Mouse (Mus musculus): ENCODE measurements around the gene Igf2r.
A peak's percentile ranks its signal among the peaks of the same experiment; 100 is the strongest.
"Not testable (repeated sequence)": the region's sequence is repeated elsewhere in the genome, so short reads cannot be mapped to it uniquely, and the experiment has no call there.

Gene Igf2r

GRCm38 (mm10) chr17:12718251-12718650 lies 51.2 kb downstream of the Igf2r start:
- DNase-seq (ENCODE audit: low spot score in 2 of 2): no peak

DNA sequence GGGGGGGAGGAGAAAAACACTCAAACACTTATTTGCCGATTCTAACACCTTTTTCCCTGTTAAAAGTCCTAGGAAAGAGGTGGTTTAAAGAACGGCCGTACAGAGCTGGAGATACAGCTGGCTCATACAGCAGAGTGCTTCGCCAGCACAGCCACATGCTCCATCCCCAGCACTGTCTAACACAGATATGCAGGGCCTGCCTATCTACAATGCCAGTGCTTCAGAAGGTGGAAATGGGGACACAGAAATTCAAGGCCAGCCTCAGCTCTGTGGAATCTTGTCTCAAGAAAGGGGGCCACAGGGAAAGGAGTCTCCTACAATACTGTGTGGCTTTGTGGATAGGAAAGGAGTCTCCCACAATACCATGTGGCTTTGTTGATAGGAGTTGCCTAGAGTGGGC lies 52.0 kb downstream of the Igf2r start:
- DNase-seq (ENCODE audit: low spot score in 2 of 2): no peak

DNA sequence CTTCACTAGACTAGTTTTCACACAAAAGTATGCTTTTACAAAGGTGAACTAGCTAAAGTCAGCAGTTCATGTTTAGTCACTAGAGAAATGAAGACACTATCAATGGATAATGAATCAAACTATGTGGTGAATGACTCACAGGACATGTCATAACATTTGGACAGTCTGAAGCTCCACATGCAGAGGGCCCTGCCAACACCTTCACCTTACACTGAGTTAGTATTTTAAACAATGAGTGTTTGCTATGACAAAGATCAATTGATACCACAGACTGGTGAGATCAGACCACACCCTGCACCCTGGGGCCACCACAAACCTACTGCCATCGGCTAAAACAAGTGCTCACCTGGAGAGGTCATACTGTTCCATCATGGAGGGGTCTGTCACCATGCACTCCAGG lies 54.4 kb downstream of the Igf2r start:
- no peak for DNase-seq (ENCODE audit: low spot score in 2 of 2)

GRCm38 (mm10) chr17:12714080-12714561 lies 55.3 kb downstream of the Igf2r start:
- DNase-seq (ENCODE audit: low spot score in 2 of 2): no peak

DNA sequence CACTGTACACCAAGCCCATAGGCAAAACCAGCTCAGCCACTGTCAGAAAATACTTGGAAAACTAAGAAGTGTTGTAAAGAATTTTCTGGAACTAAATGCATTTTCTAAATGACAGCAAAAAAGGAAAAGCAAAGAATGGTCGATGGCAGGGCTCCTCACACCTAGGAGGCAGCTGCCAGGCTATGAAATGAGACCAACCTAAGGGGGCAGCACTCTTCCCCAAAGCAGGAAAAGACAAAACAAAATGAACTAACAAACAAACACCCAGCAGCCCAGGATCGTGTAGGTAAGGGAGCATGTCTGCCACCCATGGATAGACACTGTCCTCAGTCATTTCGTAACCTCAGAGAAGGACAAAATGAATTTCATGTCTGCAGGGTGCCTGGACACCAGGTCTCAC lies 56.5 kb downstream of the Igf2r start:
- no peak for DNase-seq (ENCODE audit: low spot score in 2 of 2)

DNA sequence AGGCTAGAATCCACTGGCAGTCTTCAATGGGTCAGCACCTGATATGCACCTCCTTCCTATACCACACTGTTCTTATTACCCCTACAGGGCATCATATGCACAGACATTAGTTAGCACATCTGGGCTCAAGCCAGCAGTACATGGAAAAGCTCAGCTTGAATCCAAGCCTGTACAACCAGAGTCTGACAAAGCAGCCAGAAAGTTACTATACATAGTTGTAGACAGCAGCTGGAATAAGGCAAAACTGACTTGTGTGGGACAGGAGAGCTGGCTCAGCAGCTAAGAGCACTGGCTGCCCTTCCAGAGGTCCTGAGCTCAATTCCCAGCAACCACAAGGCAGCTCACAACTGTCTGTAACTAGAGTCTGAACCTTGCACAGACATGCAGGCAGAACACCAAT lies 57.3 kb downstream of the Igf2r start:
- no peak for DNase-seq (ENCODE audit: low spot score in 2 of 2)

DNA sequence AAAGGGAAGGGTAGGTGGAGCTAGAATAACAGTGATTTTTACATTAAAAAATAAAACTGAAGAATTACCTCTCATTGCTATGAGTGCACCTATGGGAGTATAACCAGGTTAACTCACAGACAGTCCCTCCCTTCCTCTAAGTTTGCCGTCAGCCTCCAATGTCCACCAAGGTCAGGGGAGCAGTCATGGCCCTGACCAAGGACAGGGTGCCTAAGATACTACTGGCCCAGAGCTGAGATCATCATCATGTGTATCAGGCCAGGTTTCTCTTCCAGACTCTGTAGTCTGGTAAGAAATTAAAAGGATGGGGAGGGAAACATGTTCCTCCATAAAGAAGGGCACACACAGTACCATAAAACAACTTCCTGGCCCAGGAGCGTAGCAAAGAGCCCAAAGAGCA lies 58.5 kb downstream of the Igf2r start:
- DNase-seq (ENCODE audit: low spot score in 2 of 2): no peak

- no peak for DNase-seq (ENCODE audit: low spot score in 2 of 2)
Measured at GRCm38 (mm10) chr17:12710050-12710780, 59.2 kb downstream of the Igf2r start.

GRCm38 (mm10) chr17:12708398-12708797 lies 61.1 kb downstream of the Igf2r start:
- DNase-seq (ENCODE audit: low spot score in 2 of 2): no peak

DNA sequence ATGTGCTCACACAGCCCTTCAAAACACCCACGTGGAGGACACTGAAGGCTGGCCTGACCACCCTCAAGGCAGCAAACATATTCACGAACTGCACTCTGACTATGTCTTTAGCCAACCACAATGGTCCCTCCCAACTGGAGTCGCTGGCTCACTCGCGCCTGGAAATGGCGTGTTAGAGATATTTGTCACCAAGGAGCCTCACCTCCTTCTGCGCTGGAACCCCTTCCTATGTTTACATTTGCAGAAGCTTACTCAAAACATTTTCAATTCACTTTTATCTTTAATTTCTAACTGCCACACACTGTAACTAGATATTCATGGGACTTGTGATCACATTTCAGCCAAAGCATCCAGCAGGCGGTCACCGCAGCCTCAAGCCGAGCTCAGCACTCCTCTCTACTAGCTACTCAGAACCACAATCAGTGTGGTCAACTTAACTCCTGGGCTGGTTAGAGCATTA lies 62.8 kb downstream of the Igf2r start:
- no peak for DNase-seq (ENCODE audit: low spot score in 2 of 2)

DNA sequence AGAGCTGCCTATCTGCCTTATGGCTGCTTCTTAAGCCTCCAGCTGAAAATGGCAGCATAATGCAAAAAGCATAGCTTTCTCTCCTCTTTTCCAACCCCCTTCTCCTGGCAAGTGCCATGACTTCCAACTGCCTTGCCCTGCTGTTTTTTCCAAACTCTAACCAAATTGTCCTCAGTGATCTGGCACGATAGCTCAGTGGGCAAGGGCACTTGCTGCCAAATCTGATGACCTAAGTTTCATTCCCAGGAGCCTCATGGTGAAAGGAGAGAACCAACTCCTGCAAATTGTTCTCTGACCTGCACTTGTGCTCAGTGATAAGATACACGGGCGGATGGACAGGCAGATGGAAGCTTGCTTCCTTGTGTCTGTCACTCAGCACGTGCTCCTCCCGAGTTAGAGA lies 66.6 kb downstream of the Igf2r start:
- no peak for DNase-seq (ENCODE audit: low spot score in 2 of 2)

- no peak for DNase-seq (ENCODE audit: low spot score in 2 of 2)
Measured at GRCm38 (mm10) chr17:12700373-12700772, 69.1 kb downstream of the Igf2r start.

GRCm38 (mm10) chr17:12691899-12692298 lies 77.6 kb downstream of the Igf2r start:
- peak in 1 of 2 experiments; percentile 15 for DNase-seq (ENCODE audit: low spot score in 2 of 2)

GRCm38 (mm10) chr17:12689537-12689936 lies 79.9 kb downstream of the Igf2r start:
- no peak for DNase-seq (ENCODE audit: low spot score in 2 of 2)

GRCm38 (mm10) chr17:12688427-12689110 lies 80.9 kb downstream of the Igf2r start:
- no peak for DNase-seq (ENCODE audit: low spot score in 2 of 2)

GRCm38 (mm10) chr17:12684928-12685624 lies 84.4 kb downstream of the Igf2r start:
- no peak for DNase-seq (ENCODE audit: low spot score in 2 of 2)

- no peak for DNase-seq (ENCODE audit: low spot score in 2 of 2)
Measured at GRCm38 (mm10) chr17:12684412-12684811, 85.1 kb downstream of the Igf2r start.

- no peak for DNase-seq (ENCODE audit: low spot score in 2 of 2)
Measured at GRCm38 (mm10) chr17:12683582-12683981, 85.9 kb downstream of the Igf2r start.

- no peak for DNase-seq (ENCODE audit: low spot score in 2 of 2)
Measured at GRCm38 (mm10) chr17:12678261-12678660, 91.2 kb downstream of the Igf2r start.

DNA sequence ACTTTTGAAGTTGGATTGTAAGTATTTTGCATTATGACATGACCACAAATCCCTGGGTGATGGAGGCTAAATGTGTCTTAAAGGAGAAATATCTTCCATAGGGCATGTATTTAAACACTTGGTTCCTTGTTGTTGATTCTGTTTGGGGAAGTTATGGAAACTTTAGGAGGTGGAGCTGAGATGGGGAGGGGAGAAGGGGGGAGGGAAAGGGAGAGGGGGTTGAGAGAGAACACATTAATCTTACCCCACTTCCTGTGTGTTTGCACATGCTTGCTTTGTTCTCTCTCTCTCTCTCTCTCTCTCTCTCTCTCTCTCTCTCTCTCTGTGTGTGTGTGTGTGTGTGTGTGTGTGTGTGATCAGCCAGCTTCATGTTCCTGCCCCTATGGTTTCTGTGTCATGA lies 92.3 kb downstream of the Igf2r start:
- no peak for DNase-seq (ENCODE audit: low spot score in 2 of 2)

DNA sequence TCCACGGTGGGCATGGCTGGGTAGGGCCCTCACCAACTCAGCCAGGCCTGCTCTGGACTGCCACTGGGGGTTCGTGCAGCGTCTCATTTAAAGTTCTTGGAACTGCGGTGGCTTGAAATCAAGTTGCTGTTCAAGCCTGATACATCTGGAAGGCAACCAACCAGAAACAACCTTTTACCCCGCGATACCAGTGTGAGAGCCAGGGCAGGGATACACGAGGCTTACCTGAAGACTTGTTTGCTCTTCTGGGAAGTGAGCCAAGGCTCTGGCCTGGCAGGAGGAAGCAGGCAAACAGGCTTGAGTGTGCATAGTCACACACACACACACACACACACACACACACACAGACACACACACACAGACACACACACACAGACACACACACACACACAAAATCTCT lies 93.8 kb downstream of the Igf2r start, which contains the start of gene Slc22a1:
Gene Slc22a1 (minus strand): TSS at position 184 of the 400 bp plus-strand sequence.
- DNase-seq (ENCODE audit: low spot score in 2 of 2): no peak

- not testable (repeated sequence) for DNase-seq (ENCODE audit: low spot score in 2 of 2)
Measured at GRCm38 (mm10) chr17:12674980-12675379, 94.5 kb downstream of the Igf2r start.
